10 mouse cellular contexts compared by ENCODE assay signal in genomic region chr13:25750460-25751408, GRCm38 (mm10).
DNase-seq lines count a peak whose midpoint lies in the region; ATAC-seq and TF ChIP-seq lines count a peak whose summit lies in the region.
"Had no signal": no experiment of that assay in that cellular context is flagged by ENCODE, and none has a peak within 500 bp of the region (broad histone marks: within the 10 kb centered on the region; RNA-seq: fewer than 3 reads in every experiment).

No protein-coding gene starts in this region.

- no peaks in the 10 kb centered on the region for H3K27me3 ChIP-seq in heart, adult 2 months (ENCODE audit: control insufficient read depth, insufficient read depth, low read length)
- no peaks in the 10 kb centered on the region for H3K27me3 ChIP-seq in forebrain, embryonic 15.5 days
- H3K27me3 ChIP-seq in hindbrain, embryonic 14.5 days (ENCODE audit: control insufficient read depth, insufficient read depth, low read length) = no peaks in the 10 kb centered on the region
- no peaks in the 10 kb centered on the region for H3K27me3 ChIP-seq in neural tube, embryonic 12.5 days (replicated peaks)
- H3K27me3 ChIP-seq in liver, postnatal 0 days (ENCODE audit: insufficient read depth, low read length) = no peaks in the 10 kb centered on the region
- H3K27me3 ChIP-seq: liver, embryonic 12.5 days had no signal

- 43% methylated on average over 8 of the region's 8 CpGs for WGBS in heart, adult 2 months
- WGBS in forebrain, embryonic 15.5 days = 4% methylated on average over 8 of the region's 8 CpGs
- 8% methylated on average over 8 of the region's 8 CpGs for WGBS in hindbrain, embryonic 14.5 days
- 19% methylated on average over 8 of the region's 8 CpGs for WGBS in neural tube, embryonic 12.5 days
- WGBS in liver, postnatal 0 days (ENCODE audit: insufficient replicate concordance) = 54% methylated on average over 8 of the region's 8 CpGs

- no peaks in the 10 kb centered on the region for H3K9me3 ChIP-seq in forebrain, embryonic 15.5 days
- H3K9me3 ChIP-seq in hindbrain, embryonic 14.5 days (ENCODE audit: control insufficient read depth, low read length) = no peaks in the 10 kb centered on the region
- H3K9me3 ChIP-seq in neural tube, embryonic 12.5 days = no peaks in the 10 kb centered on the region
- H3K9me3 ChIP-seq in liver, postnatal 0 days (ENCODE audit: low read length) = no peaks in the 10 kb centered on the region
- H3K9me3 ChIP-seq: liver, embryonic 12.5 days had no signal

- H3K9ac ChIP-seq in heart, adult 2 months (ENCODE audit: low read depth, low read length) = no peak overlapping the region
- no peak overlapping the region for H3K9ac ChIP-seq in forebrain, embryonic 15.5 days (replicated peaks)
- H3K9ac ChIP-seq in hindbrain, embryonic 14.5 days = no peak overlapping the region
- no peak overlapping the region for H3K9ac ChIP-seq in neural tube, embryonic 12.5 days
- H3K9ac ChIP-seq in liver, postnatal 0 days (replicated peaks) = no peak overlapping the region
- H3K9ac ChIP-seq: liver, embryonic 12.5 days had no signal

- intact Hi-C loops in heart, adult 2 months (cut with DNase I) = no loop called here
- intact Hi-C loops in left cerebral cortex, postnatal 25 days (cut with DNase I) = no loop called here

- no peaks in the 10 kb centered on the region for H3K79me2 ChIP-seq in heart, adult 2 months (replicated peaks; ENCODE audit: control insufficient read depth, insufficient read depth, low read length)

- H3K36me3 ChIP-seq in heart, adult 2 months (ENCODE audit: control insufficient read depth, insufficient read depth, low read length) = no peaks in the 10 kb centered on the region
- H3K36me3 ChIP-seq in forebrain, embryonic 15.5 days = no peaks in the 10 kb centered on the region
- no peaks in the 10 kb centered on the region for H3K36me3 ChIP-seq in hindbrain, embryonic 14.5 days (replicated peaks; ENCODE audit: control insufficient read depth, insufficient read depth)
- no peaks in the 10 kb centered on the region for H3K36me3 ChIP-seq in neural tube, embryonic 12.5 days
- H3K36me3 ChIP-seq in liver, postnatal 0 days (replicated peaks; ENCODE audit: insufficient read depth, low read length) = no peaks in the 10 kb centered on the region
- H3K36me3 ChIP-seq: liver, embryonic 12.5 days had no signal

- DNase-seq in heart, adult 2 months = peak; percentile 15 to 20
- DNase-seq in heart, adult 11 months = no peak
- peak; percentile 46 for DNase-seq in hindbrain, embryonic 14.5 days (ENCODE audit: low spot score)
- no peak for DNase-seq in cerebellum, adult 18-20 months
- no peak for DNase-seq in liver, postnatal 0 days
- DNase-seq in left cerebral cortex, postnatal 25 days (ENCODE audit: low spot score in 2 of 2) = no peak
- DNase-seq: lung, postnatal 36 days had no signal

- TF ChIP-seq EP300 in heart, adult 2 months (IDR thresholded peaks at IDR 0.05; ENCODE audit: insufficient read depth, low read depth, low read length) = no peak
- no peak for TF ChIP-seq EP300 in liver, postnatal 0 days (IDR thresholded peaks at IDR 0.05; ENCODE audit: low read depth)

- peak; percentile 89 for ATAC-seq in forebrain, embryonic 15.5 days (replicated peaks)
- ATAC-seq in hindbrain, embryonic 14.5 days (ENCODE audit: low FRiP score) = peak; percentile 91
- peak; percentile 94 for ATAC-seq in neural tube, embryonic 12.5 days (ENCODE audit: low FRiP score, low read depth)
- no peak for ATAC-seq in liver, postnatal 0 days
- ATAC-seq: liver, embryonic 12.5 days had no signal

- no peak overlapping the region for H3K4me3 ChIP-seq in heart, adult 2 months
- H3K4me3 ChIP-seq in forebrain, embryonic 15.5 days = no peak overlapping the region
- no peak overlapping the region for H3K4me3 ChIP-seq in hindbrain, embryonic 14.5 days (replicated peaks; ENCODE audit: low read length)
- H3K4me3 ChIP-seq in neural tube, embryonic 12.5 days = no peak overlapping the region
- H3K4me3 ChIP-seq in liver, postnatal 0 days (ENCODE audit: low read depth, low read length) = no peak overlapping the region
- H3K4me3 ChIP-seq: liver, embryonic 12.5 days had no signal

- TF ChIP-seq POLR2A in heart, adult 2 months (IDR thresholded peaks at IDR 0.05; ENCODE audit: insufficient read depth, low read depth, low read length) = no peak

- H3K4me1 ChIP-seq in heart, adult 2 months (ENCODE audit: control insufficient read depth, insufficient read depth, low read length) = no peaks in the 10 kb centered on the region
- H3K4me1 ChIP-seq in forebrain, embryonic 15.5 days = peaks cover 15% of the 10 kb centered on the region
- peaks cover 11% of the 10 kb centered on the region; the same call in 1 of the 2 replicates for H3K4me1 ChIP-seq in hindbrain, embryonic 14.5 days (replicated peaks; ENCODE audit: control insufficient read depth, insufficient read depth, low read length)
- H3K4me1 ChIP-seq in neural tube, embryonic 12.5 days = peaks cover 9% of the 10 kb centered on the region
- no peaks in the 10 kb centered on the region for H3K4me1 ChIP-seq in liver, postnatal 0 days (ENCODE audit: insufficient read depth)
- H3K4me1 ChIP-seq: liver, embryonic 12.5 days had no signal

- H3K4me2 ChIP-seq in forebrain, embryonic 15.5 days (replicated peaks) = no peak overlapping the region
- H3K4me2 ChIP-seq in hindbrain, embryonic 14.5 days (replicated peaks) = no peak overlapping the region
- H3K4me2 ChIP-seq in neural tube, embryonic 12.5 days (replicated peaks) = no peak overlapping the region
- H3K4me2 ChIP-seq in liver, postnatal 0 days (ENCODE audit: low read depth, low read length) = no peak overlapping the region
- H3K4me2 ChIP-seq: liver, embryonic 12.5 days had no signal

- TF ChIP-seq CTCF in heart, adult 2 months (IDR thresholded peaks at IDR 0.05) = no peak
- TF ChIP-seq CTCF in liver, postnatal 0 days (IDR thresholded peaks at IDR 0.05; ENCODE audit: low read depth) = no peak

- peak overlapping the region; percentile 47 for H3K27ac ChIP-seq in heart, adult 2 months
- H3K27ac ChIP-seq in forebrain, embryonic 15.5 days (replicated peaks) = peak overlapping the region; percentile 78
- H3K27ac ChIP-seq in hindbrain, embryonic 14.5 days = peak overlapping the region; percentile 63
- no peak overlapping the region for H3K27ac ChIP-seq in neural tube, embryonic 12.5 days
- no peak overlapping the region for H3K27ac ChIP-seq in liver, postnatal 0 days (ENCODE audit: low read depth)
- H3K27ac ChIP-seq: liver, embryonic 12.5 days had no signal

Comparison
In these comparisons a context has a peak if more than half of its experiments do, and no peak if none do; other contexts are left out.
1. DNase-seq: peak in heart, adult 2 months (2 of 2) and hindbrain, embryonic 14.5 days (single experiment); none in heart, adult 11 months (single experiment), cerebellum, adult 18-20 months (0 of 2), liver, postnatal 0 days (single experiment) and left cerebral cortex, postnatal 25 days (0 of 2).
2. H3K27ac ChIP-seq: peak in heart, adult 2 months (single experiment), forebrain, embryonic 15.5 days (single experiment) and hindbrain, embryonic 14.5 days (single experiment); none in neural tube, embryonic 12.5 days (single experiment) and liver, postnatal 0 days (single experiment).